Mouse (Mus musculus) fat pad, adult 2 months (tissue): Measurements from ENCODE around the gene Mars.

Experiments used
- DNase-seq: peaks from one replicate; pipeline ENCODE4 v3.0.0-alpha.2; 2011; ENCODE audit warnings: low read depth, low spot score; ENCODE audit errors: extremely low read depth

Mars gene

GRCm38 (mm10) chr10:127263631-127264030, 48.0 kb downstream of the Mars start:
- DNase-seq: no peak

- no peak for DNase-seq
Measured at GRCm38 (mm10) chr10:127262548-127263398, 48.8 kb downstream of the Mars start, which contains the start of gene Kif5a. Gene Kif5a (minus strand): TSS chr10:127263348.

- no peak for DNase-seq
Measured at GRCm38 (mm10) chr10:127261706-127262547, 49.7 kb downstream of the Mars start.

- DNase-seq: no peak
Measured at GRCm38 (mm10) chr10:127258489-127258888, 53.1 kb downstream of the Mars start.

GRCm38 (mm10) chr10:127257790-127258189, 53.8 kb downstream of the Mars start:
- no peak for DNase-seq

DNA sequence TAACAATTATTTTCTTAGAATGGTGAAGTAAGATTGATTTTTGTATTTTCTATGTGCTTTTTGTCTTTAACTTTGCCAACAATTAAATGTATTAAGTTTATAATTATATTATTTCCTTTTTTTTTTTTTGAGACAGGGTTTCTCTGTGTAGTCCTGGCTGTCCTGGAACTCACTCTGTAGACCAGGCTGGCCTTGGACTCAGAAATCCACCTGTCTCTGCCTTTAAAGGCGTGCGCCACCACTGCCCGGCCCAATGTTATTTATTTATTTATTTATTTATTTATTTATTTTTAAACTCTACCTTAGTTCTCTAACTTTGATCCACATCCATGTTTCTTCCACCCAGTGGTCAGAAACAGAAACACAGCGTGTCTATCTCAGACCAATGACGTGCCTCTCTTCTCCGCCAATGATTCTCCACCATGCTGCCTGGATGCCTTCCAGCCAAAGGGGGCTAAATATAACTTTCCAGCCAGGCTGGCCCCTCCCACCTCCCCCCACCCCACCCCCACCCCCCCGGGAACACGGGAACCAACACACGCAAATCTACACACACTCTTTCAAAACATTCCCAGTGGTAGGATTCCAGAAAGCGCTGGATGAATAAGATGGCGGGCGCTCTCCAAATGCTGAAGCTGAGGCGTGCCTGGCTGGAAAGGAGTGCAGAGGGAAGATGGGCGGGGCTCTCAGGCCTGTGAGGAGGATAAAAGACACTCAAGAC, 55.8 kb downstream of the Mars start:
- no peak for DNase-seq

GRCm38 (mm10) chr10:127250810-127251209, 60.8 kb downstream of the Mars start:
- DNase-seq: no peak
